Mouse (Mus musculus) embryonic fibroblast, embryonic 13.5 days (primary cell): ENCODE data around the gene Plcb3. TPM values are rescaled to one million over a fixed set of nuclear protein-coding genes. Genes with fewer than 3 reads are reported as not detected.

Source experiments
- H3K27ac ChIP-seq: 2 replicates; pipeline ENCODE4 v1.5.1; 2012; ENCODE audit warnings: low read length, control low read depth, inconsistent platforms; ENCODE audit not compliant: insufficient read depth
- H3K4me1 ChIP-seq: 2 replicates; pipeline ENCODE4 v1.6.1; 2011; ENCODE audit warnings: low read length; ENCODE audit not compliant: control insufficient read depth, insufficient read depth
- H3K4me3 ChIP-seq: 2 replicates; pipeline ENCODE4 v1.5.1; 2011; ENCODE audit warnings: mild to moderate bottlenecking, control low read depth, low read length; ENCODE audit not compliant: insufficient read depth
- CTCF ChIP-seq: IDR thresholded peaks from 2 replicates; pipeline ENCODE4 v1.5.1; 2011; ENCODE audit warnings: mild to moderate bottlenecking, control low read depth, low read length, moderate library complexity, borderline replicate concordance; ENCODE audit not compliant: insufficient read depth
- POLR2A ChIP-seq: IDR thresholded peaks from 2 replicates; pipeline ENCODE4 v1.6.1; 2011; ENCODE audit warnings: low read depth, mild to moderate bottlenecking, control low read depth, low read length, moderate library complexity
- polyA plus RNA-seq: library from polyadenylated mRNA; stranded (reverse); fragments of >200 nt; gene quantifications from 2 replicates; pipeline ENCODE4 v1.2.4, GENCODE M21; 2011; ENCODE audit warnings: low read depth; ENCODE audit not compliant: missing spikeins, insufficient read length

Plcb3 gene
- polyA plus RNA-seq, 1 experiment, result 56.2 TPM

DNA sequence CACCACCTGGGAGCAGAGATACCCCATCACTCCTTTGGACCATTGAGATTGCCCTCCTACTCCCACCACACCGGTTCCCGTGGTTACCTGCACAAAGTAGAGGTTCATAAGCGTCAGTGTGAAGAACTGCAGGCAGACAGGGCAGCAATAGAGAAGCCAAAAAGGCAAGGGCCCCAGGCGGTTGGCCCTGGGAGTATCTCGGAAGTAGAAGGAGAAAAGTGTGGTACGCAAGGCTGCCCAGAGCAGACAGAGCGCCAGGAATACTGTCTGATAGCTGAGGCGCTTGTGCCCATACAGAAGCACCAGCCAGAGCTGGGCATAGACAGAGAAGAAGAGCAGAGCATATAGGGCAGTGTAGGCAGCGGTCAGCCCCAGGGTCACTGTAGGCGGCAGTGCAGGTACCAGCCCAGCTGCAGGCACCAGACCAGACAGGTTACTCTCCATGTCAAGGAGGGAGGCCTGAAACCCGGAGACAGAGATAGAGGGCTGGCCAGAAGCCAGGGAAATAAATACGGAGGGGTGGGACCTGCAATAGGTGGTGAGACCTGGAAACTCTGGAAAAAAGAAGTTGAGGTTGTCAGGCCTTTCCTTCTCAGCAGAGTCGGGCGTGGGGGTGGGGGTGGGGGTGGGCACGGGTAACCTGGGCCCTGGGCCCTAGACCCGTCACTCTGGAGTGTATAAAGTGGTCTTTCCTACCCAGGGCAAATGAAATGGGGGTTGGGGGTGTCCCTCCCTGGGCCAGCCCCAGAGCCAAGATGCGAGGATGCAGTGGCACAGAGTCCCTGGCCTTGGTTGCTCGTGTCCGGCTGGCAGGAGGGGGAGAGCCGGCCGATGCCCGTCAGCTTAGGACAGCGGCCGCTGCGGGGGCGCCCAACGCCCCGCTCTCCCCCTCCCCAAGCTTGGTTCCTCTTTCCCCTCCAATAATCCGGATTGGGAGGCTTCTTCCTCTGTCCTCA is 35.6 kb downstream of the Plcb3 start:
- Histone ChIP-seq H3K4me1 (peaks cover 5% of the 10 kb centered on the region; the same call in 1 of the 2 replicates), H3K27ac (no peak overlapping the region), H3K4me3 (peak overlapping the region; percentile 70)
- no peak for TF ChIP-seq CTCF
- no peak for TF ChIP-seq POLR2A

DNA sequence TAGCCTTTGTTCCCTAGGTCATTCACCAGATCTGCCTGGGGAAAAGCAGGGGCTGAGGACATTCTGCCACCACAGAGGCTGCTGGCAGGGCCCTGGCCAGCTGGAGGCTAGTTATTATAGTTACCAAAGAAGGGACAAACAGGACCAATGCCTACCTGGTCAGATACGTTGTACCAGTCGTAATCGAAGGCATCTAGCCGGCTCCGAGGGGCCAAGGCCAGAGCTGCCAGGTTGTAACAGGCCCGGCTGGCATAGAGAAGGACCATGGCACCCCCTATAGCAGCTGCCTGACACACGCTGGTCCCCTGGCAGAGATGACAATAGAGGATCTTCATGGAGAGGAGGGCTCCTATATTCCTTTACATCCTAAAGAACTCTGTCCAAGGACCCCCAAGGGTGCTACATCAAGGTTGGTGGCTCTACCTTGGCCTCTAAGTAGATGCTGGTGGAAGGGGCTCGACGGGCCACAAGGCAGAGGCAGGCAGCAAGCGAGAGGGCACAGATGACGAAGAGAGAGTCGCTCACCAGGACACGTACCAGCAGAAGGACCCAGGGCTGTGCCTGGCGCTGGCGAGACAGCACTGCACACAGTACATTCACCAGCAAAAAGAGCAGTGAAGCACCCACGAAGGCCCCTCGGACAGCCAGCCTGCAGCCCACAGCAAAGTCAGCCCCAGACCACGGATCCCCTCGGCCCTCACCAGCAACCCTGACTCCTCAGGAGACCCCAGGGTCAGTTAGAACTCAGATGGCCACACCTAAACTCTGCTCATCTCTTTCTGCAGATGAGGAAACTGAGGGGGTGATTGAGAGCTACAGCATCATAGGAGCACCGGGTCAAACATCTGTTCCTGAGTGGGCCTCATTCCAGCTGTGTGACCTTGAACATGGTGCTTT is 36.9 kb downstream of the Plcb3 start:
- no peak overlapping the region for H3K27ac ChIP-seq
- H3K4me3 ChIP-seq, result no peak overlapping the region
- TF ChIP-seq CTCF (no peak), POLR2A (no peak)

DNA sequence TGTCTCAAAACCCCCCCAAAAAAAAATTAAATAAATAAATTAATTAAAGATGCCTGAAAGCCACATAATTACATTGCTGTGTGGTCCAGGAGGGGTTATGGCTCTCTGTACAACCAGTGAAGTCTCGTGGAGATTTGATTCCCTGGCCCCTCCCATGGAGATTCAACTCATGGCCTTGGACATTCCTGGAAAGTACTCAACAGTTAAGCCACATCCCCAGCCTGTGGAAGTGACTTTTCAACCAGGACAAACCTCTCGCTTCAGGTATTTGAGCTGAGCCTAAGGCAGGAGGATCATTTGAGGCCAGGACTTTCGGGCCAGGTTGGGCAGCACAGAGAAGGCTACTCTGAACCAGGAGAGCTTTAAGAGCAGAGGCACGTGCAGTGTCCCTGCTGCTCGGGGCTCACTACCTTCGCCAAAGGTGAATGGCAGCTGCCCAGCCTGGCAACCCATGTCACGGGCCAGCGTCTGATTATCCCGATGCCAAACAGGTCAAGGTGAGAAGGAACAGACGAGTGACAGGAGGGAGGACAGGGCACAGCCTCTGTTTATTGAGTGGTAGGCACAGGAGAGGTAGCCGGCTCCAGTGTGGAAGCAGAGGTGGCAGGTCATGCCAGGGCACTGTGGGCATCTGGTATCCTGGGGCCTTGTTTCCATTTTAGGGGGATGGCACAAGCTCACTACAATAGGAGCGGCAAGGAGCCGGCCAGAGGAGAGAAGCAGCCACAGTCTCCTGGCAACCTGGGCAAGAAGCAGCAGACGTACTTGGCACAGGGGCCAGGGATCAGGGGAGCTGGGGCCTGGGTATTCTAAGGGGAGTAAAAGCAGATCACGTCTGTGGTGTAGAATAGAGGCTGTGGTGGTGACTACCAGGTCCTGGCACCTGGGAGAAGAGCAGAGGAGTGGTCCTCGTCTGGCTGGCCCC is 38.5 kb downstream of the Plcb3 start:
- Histone ChIP-seq H3K4me3 (no peak overlapping the region), H3K4me1 (peaks cover 5% of the 10 kb centered on the region; the same call in 1 of the 2 replicates), H3K27ac (no peak overlapping the region)
- TF ChIP-seq POLR2A (0 out of 2 replicates have a peak, but pooled peaks have one; percentile 13), CTCF (no peak)

More for the DNA sequence above, 36.9 kb downstream of the Plcb3 start:
- peaks cover 5% of the 10 kb centered on the region; the same call in 1 of the 2 replicates for H3K4me1 ChIP-seq

DNA sequence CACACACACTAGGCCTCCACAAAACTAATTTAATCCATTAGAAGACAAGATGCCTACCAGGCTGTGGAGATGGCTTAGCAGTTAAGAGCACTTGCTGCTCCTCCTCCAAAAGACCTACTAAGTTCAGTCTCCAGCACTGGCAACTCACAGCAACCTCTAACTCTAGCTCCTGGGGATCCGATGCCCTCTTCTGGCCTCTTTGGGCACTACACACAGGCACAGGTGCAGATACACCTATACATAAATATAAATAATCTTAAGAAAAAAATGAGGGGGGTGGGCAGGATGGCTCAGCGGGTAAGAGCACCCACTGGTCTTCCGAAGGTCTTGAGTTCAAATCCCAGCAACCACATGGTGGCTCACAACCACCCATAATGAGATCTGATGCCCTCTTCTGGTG is 40.0 kb downstream of the Plcb3 start:
- TF ChIP-seq POLR2A, result no peak
- TF ChIP-seq CTCF, result no peak
- peaks cover 5% of the 10 kb centered on the region; the same call in 1 of the 2 replicates for H3K4me1 ChIP-seq
- no peak overlapping the region for H3K27ac ChIP-seq
- H3K4me3 ChIP-seq, result no peak overlapping the region

DNA sequence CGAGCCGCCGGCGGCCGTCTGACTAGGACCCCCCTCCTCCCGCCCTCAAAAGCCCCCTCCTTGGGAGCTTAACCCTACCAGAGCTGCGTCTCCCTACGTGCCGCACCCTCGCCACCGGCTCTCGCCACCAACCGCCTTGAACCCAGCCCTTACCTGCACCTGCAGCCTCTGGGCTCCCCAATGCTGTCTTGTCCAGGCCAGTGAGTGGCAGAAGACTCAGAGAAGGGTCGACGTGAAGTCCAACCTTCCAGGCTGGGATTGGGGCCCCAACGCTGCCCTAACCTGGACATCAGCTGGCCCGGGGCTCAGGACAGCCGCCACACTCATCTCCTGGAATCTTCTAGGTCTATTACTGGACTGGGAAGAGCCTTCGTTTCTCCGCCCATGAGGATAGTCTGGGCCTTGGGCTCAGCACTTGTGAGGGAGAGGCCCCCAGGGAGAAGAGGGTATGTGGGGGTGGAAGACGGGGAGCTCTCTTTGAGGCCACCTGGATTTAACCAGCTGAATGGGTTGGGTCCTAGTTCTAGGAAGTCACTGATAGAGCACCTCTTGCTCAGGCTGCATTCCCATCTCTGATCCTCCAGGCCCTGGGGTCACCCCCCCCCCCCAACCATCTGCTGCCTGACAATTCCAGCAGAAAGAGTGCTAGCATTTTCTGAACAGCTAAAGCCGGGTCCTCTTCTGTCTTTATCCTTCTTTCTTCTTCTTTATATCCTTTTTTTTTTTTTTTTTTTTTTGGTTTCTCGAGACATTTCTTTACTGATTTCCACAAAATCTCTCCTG is 41.9 kb downstream of the Plcb3 start, which contains the start of gene Kcnk4:
Kcnk4 (minus strand) TSS at position 321 of the 783 bp plus-strand sequence.
- Histone ChIP-seq H3K27ac (no peak within 1 kb of the TSS), H3K4me3 (peak within 1 kb of the TSS; percentile 20), H3K4me1 (no peaks in the 10 kb centered on the region)
- TF ChIP-seq CTCF, result no peak
- TF ChIP-seq POLR2A, result no peak

- TF ChIP-seq POLR2A (no peak), CTCF (no peak)
- H3K4me3 ChIP-seq, result peak overlapping the region; percentile 20
- H3K27ac ChIP-seq, result no peak overlapping the region
- no peaks in the 10 kb centered on the region for H3K4me1 ChIP-seq
Measured at GRCm38 (mm10) chr19:6933436-6934194, 42.7 kb downstream of the Plcb3 start.

DNA sequence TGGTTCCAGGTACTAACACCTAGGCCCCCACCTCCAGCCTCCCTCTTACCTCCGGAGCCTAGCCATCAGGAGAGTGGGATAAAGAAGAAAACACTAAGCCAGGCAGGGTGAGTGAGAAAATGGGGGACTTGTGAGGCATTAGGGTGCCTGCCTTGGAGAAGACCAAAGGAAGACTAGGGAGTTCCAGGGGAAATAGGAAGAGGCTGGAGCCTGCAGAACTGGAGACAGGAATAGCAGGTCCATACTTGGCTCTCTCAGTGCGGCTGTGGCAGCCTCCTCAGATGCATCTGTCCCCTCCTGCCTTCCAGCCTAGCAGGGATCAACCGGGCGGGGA is 43.2 kb downstream of the Plcb3 start:
- TF ChIP-seq CTCF, result no peak
- no peak for TF ChIP-seq POLR2A
- Histone ChIP-seq H3K27ac (no peak overlapping the region), H3K4me1 (no peaks in the 10 kb centered on the region), H3K4me3 (no peak overlapping the region)

- no peak overlapping the region for H3K4me3 ChIP-seq
- H3K4me1 ChIP-seq, result no peaks in the 10 kb centered on the region
- no peak overlapping the region for H3K27ac ChIP-seq
- no peak for TF ChIP-seq CTCF
- TF ChIP-seq POLR2A, result no peak
Measured at GRCm38 (mm10) chr19:6932018-6932417, 44.3 kb downstream of the Plcb3 start.
